Mouse (Mus musculus) bone marrow macrophage, adult 2 months (primary cell): Measurements from ENCODE around the gene Gmcl1.

Experiments used
- CTCF ChIP-seq: IDR thresholded peaks from 2 replicates; pipeline ENCODE4 v1.5.1; 2012; ENCODE audit warnings: low read depth, mild to moderate bottlenecking, low read length, moderate library complexity
- POLR2A ChIP-seq: IDR thresholded peaks from 2 replicates; pipeline ENCODE4 v1.6.1; 2012; ENCODE audit warnings: mild to moderate bottlenecking, low read depth, low read length, borderline replicate concordance

DNA sequence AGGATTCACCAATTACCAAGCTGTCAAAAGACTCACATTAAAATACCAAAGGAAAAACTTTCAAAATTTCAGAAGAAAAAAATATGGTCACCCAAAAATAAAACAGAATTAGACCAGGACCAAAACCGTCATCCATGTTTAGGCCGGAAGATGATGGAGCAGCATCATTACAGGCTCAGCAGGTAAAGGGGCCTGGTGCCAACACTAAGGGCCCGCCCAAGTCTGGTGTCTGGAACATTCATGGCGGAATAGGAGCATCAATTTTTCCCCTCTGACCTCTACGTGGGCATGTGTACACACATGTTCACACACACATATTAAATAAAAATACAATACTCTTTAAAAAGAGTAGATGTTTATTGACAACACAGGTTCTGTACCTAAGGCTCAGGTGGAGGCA is 4.5 kb downstream of the Gmcl1 start:
- no peak for TF ChIP-seq CTCF
- TF ChIP-seq POLR2A = no peak
